Mouse (Mus musculus) limb, embryonic 13.5 days (tissue): ENCODE results near the gene Pde4dip. TPM values are rescaled to one million over a fixed set of nuclear protein-coding genes. Genes with fewer than 3 reads are reported as not detected.
A peak's percentile ranks its signal among the peaks of the same experiment; 100 is the strongest.

Source experiments
- ATAC-seq: fragments of 200-750 bp; cut with Nextera tagmentation; 2 replicates; pipeline ENCODE4 v1.8.0; 2017; ENCODE audit warnings: low read depth, moderate number of reproducible peaks, moderate TSS enrichment; ENCODE audit not compliant: low FRiP score
- H3K27ac ChIP-seq: fragments of 300-500 bp; sonication (generic); 2 replicates; pipeline ENCODE4 v1.5.1; 2015; ENCODE audit warnings: inconsistent platforms, mild to moderate bottlenecking, moderate library complexity
- H3K27me3 ChIP-seq: fragments of 300-500 bp; sonication (generic); 2 replicates; pipeline ENCODE4 v1.6.1; 2015; ENCODE audit warnings: mild to moderate bottlenecking, inconsistent platforms
- H3K36me3 ChIP-seq: fragments of 300-500 bp; sonication (generic); 2 replicates; pipeline ENCODE4 v1.6.1; 2015; ENCODE audit warnings: inconsistent platforms, mild to moderate bottlenecking, moderate library complexity
- H3K4me1 ChIP-seq: fragments of 300-500 bp; sonication (generic); 2 replicates; pipeline ENCODE4 v1.6.1; 2015; ENCODE audit warnings: inconsistent platforms
- H3K4me2 ChIP-seq: fragments of 300-500 bp; sonication (generic); replicated peaks from 2 replicates; pipeline ENCODE4 v1.6.1; 2015; ENCODE audit warnings: inconsistent platforms, mild to moderate bottlenecking, moderate library complexity
- H3K4me3 ChIP-seq: fragments of 300-500 bp; sonication (generic); 2 replicates; pipeline ENCODE4 v1.5.1; 2015; ENCODE audit warnings: moderate library complexity, mild to moderate bottlenecking, inconsistent platforms
- H3K9ac ChIP-seq: fragments of 300-500 bp; sonication (generic); 2 replicates; pipeline ENCODE4 v1.6.1; 2015; ENCODE audit warnings: mild to moderate bottlenecking, inconsistent platforms
- H3K9me3 ChIP-seq: fragments of 300-500 bp; sonication (generic); 2 replicates; pipeline ENCODE4 v1.6.1; 2016; ENCODE audit warnings: inconsistent platforms
- WGBS: fragments of 180-500 bp; shearing (Covaris S2); methylation state at CpG from one replicate; pipeline ENCODE4 v1.1.7; 2015; 5-methylcytosine and 5-hydroxymethylcytosine counted together
- polyA plus RNA-seq: library from polyadenylated mRNA; unstranded; fragments of >200 nt; fragmentation: Nextera tagmentation; extraction: Ambion mirVana; gene quantifications from 2 replicates; pipeline ENCODE4 v1.2.1, GENCODE M21; 2015

The Pde4dip gene
- polyA plus RNA-seq, 1 experiment from 2014 or later, result 36.6 TPM

GRCm38 (mm10) chr3:97805559-97805958 is 82.9 kb downstream of the Pde4dip start:
- no peaks in the 10 kb centered on the region for H3K36me3 ChIP-seq
- peaks cover 17% of the 10 kb centered on the region; the same call in 1 of the 2 replicates for H3K4me1 ChIP-seq
- H3K27ac ChIP-seq, result no peak overlapping the region
- H3K9ac ChIP-seq, result no peak overlapping the region
- H3K9me3 ChIP-seq, result no peaks in the 10 kb centered on the region
- H3K27me3 ChIP-seq, result no peaks in the 10 kb centered on the region
- WGBS, result 98% methylated on average over 2 of the region's 2 CpGs
- ATAC-seq, result no peak
- no peak overlapping the region for H3K4me2 ChIP-seq
- no peak overlapping the region for H3K4me3 ChIP-seq

GRCm38 (mm10) chr3:97803675-97804074 is 84.8 kb downstream of the Pde4dip start:
- Histone ChIP-seq H3K27me3 (no peaks in the 10 kb centered on the region), H3K27ac (no peak overlapping the region), H3K9me3 (no peaks in the 10 kb centered on the region), H3K36me3 (no peaks in the 10 kb centered on the region), H3K4me3 (no peak overlapping the region), H3K4me1 (peaks cover 13% of the 10 kb centered on the region; the same call in 1 of the 2 replicates), H3K4me2 (no peak overlapping the region), H3K9ac (no peak overlapping the region)
- ATAC-seq, result no peak
- 41% methylated on average over 3 of the region's 3 CpGs for WGBS

GRCm38 (mm10) chr3:97802927-97803326 is 85.6 kb downstream of the Pde4dip start:
- Histone ChIP-seq H3K4me2 (no peak overlapping the region), H3K4me3 (no peak overlapping the region), H3K27me3 (no peaks in the 10 kb centered on the region), H3K9ac (no peak overlapping the region), H3K36me3 (no peaks in the 10 kb centered on the region), H3K9me3 (no peaks in the 10 kb centered on the region), H3K4me1 (peaks cover 13% of the 10 kb centered on the region; the same call in 1 of the 2 replicates), H3K27ac (no peak overlapping the region)
- WGBS, result 88% methylated on average over 2 of the region's 2 CpGs
- no peak for ATAC-seq

- no peak for ATAC-seq
- H3K4me1 ChIP-seq, result peaks cover 18% of the 10 kb centered on the region; the same call in 1 of the 2 replicates
- H3K4me2 ChIP-seq, result no peak overlapping the region
- H3K27ac ChIP-seq, result no peak overlapping the region
- H3K4me3 ChIP-seq, result no peak overlapping the region
- no peaks in the 10 kb centered on the region for H3K36me3 ChIP-seq
- WGBS, result 75% methylated on average over 5 of the region's 5 CpGs
- no peaks in the 10 kb centered on the region for H3K9me3 ChIP-seq
- no peaks in the 10 kb centered on the region for H3K27me3 ChIP-seq
- H3K9ac ChIP-seq, result no peak overlapping the region
These were observed 86.2 kb downstream of the Pde4dip start for GRCm38 (mm10) chr3:97802297-97802696.

GRCm38 (mm10) chr3:97801178-97801699 is 87.3 kb downstream of the Pde4dip start:
- Histone ChIP-seq H3K9ac (no peak overlapping the region), H3K27ac (no peak overlapping the region), H3K36me3 (no peaks in the 10 kb centered on the region), H3K9me3 (no peaks in the 10 kb centered on the region), H3K4me2 (no peak overlapping the region), H3K4me3 (no peak overlapping the region), H3K4me1 (peaks cover 19% of the 10 kb centered on the region; the same call in 1 of the 2 replicates), H3K27me3 (no peaks in the 10 kb centered on the region)
- WGBS, result 45% methylated on average over 3 of the region's 3 CpGs
- no peak for ATAC-seq

GRCm38 (mm10) chr3:97800657-97801056 is 87.8 kb downstream of the Pde4dip start:
- 0 out of 2 replicates have a peak, but pooled peaks have one; percentile 28 for ATAC-seq
- Histone ChIP-seq H3K4me1 (peaks cover 19% of the 10 kb centered on the region; the same call in 1 of the 2 replicates), H3K9me3 (no peaks in the 10 kb centered on the region), H3K4me3 (no peak overlapping the region), H3K27me3 (no peaks in the 10 kb centered on the region), H3K36me3 (no peaks in the 10 kb centered on the region), H3K4me2 (no peak overlapping the region), H3K27ac (no peak overlapping the region), H3K9ac (no peak overlapping the region)
- 71% methylated on average over 5 of the region's 5 CpGs for WGBS

- Histone ChIP-seq H3K27me3 (no peaks in the 10 kb centered on the region), H3K9ac (no peak overlapping the region), H3K27ac (no peak overlapping the region), H3K4me1 (peaks cover 19% of the 10 kb centered on the region; the same call in 1 of the 2 replicates), H3K9me3 (no peaks in the 10 kb centered on the region), H3K36me3 (no peaks in the 10 kb centered on the region), H3K4me2 (no peak overlapping the region), H3K4me3 (no peak overlapping the region)
- no peak for ATAC-seq
- 76% methylated on average over 3 of the region's 3 CpGs for WGBS
These were observed 88.5 kb downstream of the Pde4dip start for GRCm38 (mm10) chr3:97800004-97800403.

- 71% methylated on average over 3 of the region's 3 CpGs for WGBS
- no peaks in the 10 kb centered on the region for H3K9me3 ChIP-seq
- no peak overlapping the region for H3K4me3 ChIP-seq
- H3K27ac ChIP-seq, result no peak overlapping the region
- no peak overlapping the region for H3K9ac ChIP-seq
- ATAC-seq, result no peak
- no peak overlapping the region for H3K4me2 ChIP-seq
- H3K4me1 ChIP-seq, result peaks cover 19% of the 10 kb centered on the region; the same call in 1 of the 2 replicates
- no peaks in the 10 kb centered on the region for H3K36me3 ChIP-seq
- H3K27me3 ChIP-seq, result no peaks in the 10 kb centered on the region
These were observed 89.2 kb downstream of the Pde4dip start for GRCm38 (mm10) chr3:97799267-97799666.

GRCm38 (mm10) chr3:97797371-97797770 is 91.1 kb downstream of the Pde4dip start:
- no peak overlapping the region for H3K4me3 ChIP-seq
- H3K9me3 ChIP-seq, result no peaks in the 10 kb centered on the region
- 51% methylated on average over 6 of the region's 6 CpGs for WGBS
- H3K27ac ChIP-seq, result no peak overlapping the region
- H3K4me2 ChIP-seq, result no peak overlapping the region
- peaks cover 9% of the 10 kb centered on the region; the same call in 1 of the 2 replicates for H3K4me1 ChIP-seq
- no peaks in the 10 kb centered on the region for H3K36me3 ChIP-seq
- H3K9ac ChIP-seq, result no peak overlapping the region
- ATAC-seq, result no peak
- no peaks in the 10 kb centered on the region for H3K27me3 ChIP-seq

- Histone ChIP-seq H3K27ac (no peak overlapping the region), H3K4me3 (no peak overlapping the region), H3K4me2 (no peak overlapping the region), H3K9me3 (no peaks in the 10 kb centered on the region), H3K36me3 (no peaks in the 10 kb centered on the region), H3K4me1 (0 out of 2 replicates have a peak, but pooled peaks cover 7% of the 10 kb centered on the region), H3K9ac (no peak overlapping the region), H3K27me3 (no peaks in the 10 kb centered on the region)
- ATAC-seq, result no peak
- 72% methylated on average over 8 of the region's 8 CpGs for WGBS
These were observed 94.5 kb downstream of the Pde4dip start for GRCm38 (mm10) chr3:97793995-97794394.

GRCm38 (mm10) chr3:97790150-97790549 is 98.4 kb downstream of the Pde4dip start:
- Histone ChIP-seq H3K27ac (no peak overlapping the region), H3K4me3 (no peak overlapping the region), H3K4me1 (no peaks in the 10 kb centered on the region), H3K9me3 (no peaks in the 10 kb centered on the region), H3K4me2 (no peak overlapping the region), H3K27me3 (no peaks in the 10 kb centered on the region), H3K36me3 (no peaks in the 10 kb centered on the region), H3K9ac (no peak overlapping the region)
- 66% methylated on average over 1 of the region's 1 CpGs for WGBS
- ATAC-seq, result no peak

GRCm38 (mm10) chr3:97789317-97789716 is 99.2 kb downstream of the Pde4dip start:
- H3K4me3 ChIP-seq, result no peak overlapping the region
- H3K36me3 ChIP-seq, result no peaks in the 10 kb centered on the region
- ATAC-seq, result no peak
- H3K9ac ChIP-seq, result no peak overlapping the region
- H3K4me2 ChIP-seq, result no peak overlapping the region
- H3K27me3 ChIP-seq, result no peaks in the 10 kb centered on the region
- no peak overlapping the region for H3K27ac ChIP-seq
- no peaks in the 10 kb centered on the region for H3K9me3 ChIP-seq
- no peaks in the 10 kb centered on the region for H3K4me1 ChIP-seq

- Histone ChIP-seq H3K9ac (no peak overlapping the region), H3K27ac (no peak overlapping the region), H3K27me3 (no peaks in the 10 kb centered on the region), H3K36me3 (no peaks in the 10 kb centered on the region), H3K9me3 (no peaks in the 10 kb centered on the region), H3K4me2 (no peak overlapping the region), H3K4me3 (no peak overlapping the region), H3K4me1 (no peaks in the 10 kb centered on the region)
- ATAC-seq, result no peak
- 42% methylated on average over 4 of the region's 4 CpGs for WGBS
These were observed 112.3 kb downstream of the Pde4dip start for GRCm38 (mm10) chr3:97776195-97776594.
